8 mouse cellular contexts compared by ENCODE assay signal in the genomic region with DNA sequence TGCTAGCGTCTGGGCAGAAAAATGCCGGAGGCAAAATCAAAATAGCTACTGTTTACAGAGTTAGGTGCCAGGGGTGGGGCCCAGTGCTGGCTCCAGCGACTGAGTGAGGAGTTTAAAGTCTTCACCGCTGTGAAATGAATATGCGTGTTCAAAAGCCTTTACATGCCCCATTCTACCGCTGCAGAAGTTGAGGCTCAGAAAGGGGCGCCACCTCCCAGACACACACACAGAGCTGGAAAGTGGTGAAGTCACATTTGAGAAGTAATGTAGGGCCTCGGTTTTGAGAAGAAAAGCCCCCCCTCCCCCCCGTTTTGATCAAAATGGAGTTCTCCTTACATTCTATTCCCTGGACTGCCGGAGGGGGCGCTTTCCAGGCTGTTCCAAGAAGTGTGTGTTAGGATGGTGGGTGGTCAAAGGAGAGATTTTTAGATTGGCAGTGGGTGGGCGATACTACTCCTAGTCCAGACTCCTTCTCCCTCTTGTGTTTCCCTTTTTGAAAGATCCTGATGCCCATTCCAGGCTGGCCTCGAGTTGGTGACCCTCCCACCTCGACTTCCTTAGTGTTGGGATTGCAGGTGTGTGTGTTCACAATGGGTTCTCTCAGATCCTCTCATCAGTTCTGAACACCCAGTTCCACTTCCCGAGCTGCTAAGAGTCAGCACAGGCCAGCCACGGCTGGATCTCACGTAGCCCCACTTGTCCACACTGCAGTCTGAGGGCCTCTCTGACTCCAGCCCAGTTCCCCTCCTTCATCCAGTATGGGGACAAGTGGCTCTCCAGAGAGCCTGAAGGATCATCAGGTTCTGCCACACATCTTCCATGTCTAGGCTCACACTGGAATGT.
DNase-seq lines count a peak whose midpoint lies in the region; ATAC-seq and TF ChIP-seq lines count a peak whose summit lies in the region.

No protein-coding gene starts in this region.

- peak; percentile 51; the same call in 1 of the 2 replicates for TF ChIP-seq CTCF in brain, embryonic 14.5 days (IDR thresholded peaks at IDR 0.05; ENCODE audit: borderline replicate concordance, extremely low read depth, insufficient read depth, insufficient read length)
- TF ChIP-seq CTCF in intestine, postnatal 0 days (IDR thresholded peaks at IDR 0.05; ENCODE audit: low read depth): no peak; the same call in none of the 2 replicates

- H3K4me2 ChIP-seq in intestine, postnatal 0 days (replicated peaks; ENCODE audit: low read depth): peak overlapping the region; percentile 21

- no peak for TF ChIP-seq POLR2A in brain, embryonic 14.5 days (IDR thresholded peaks at IDR 0.05; ENCODE audit: borderline replicate concordance, extremely low read depth, insufficient read depth, insufficient read length, poor library complexity, severe bottlenecking)

- H3K9me3 ChIP-seq in intestine, postnatal 0 days (ENCODE audit: control insufficient read depth): 0 out of 2 replicates have a peak, but pooled peaks cover 3% of the 10 kb centered on the region

- no peak overlapping the region for H3K27ac ChIP-seq in intestine, postnatal 0 days (ENCODE audit: low read depth, low read length)

- no peaks in the 10 kb centered on the region for H3K4me1 ChIP-seq in intestine, postnatal 0 days (replicated peaks; ENCODE audit: control insufficient read depth, insufficient read depth, low read length)

- H3K36me3 ChIP-seq in intestine, postnatal 0 days (ENCODE audit: control insufficient read depth, insufficient read depth): no peaks in the 10 kb centered on the region

- WGBS in intestine, postnatal 0 days: 30% methylated on average over 17 of the region's 17 CpGs

- no peak overlapping the region for H3K4me3 ChIP-seq in intestine, postnatal 0 days (ENCODE audit: low read depth, low read length)

- DNase-seq in embryo, embryonic 10.5 days (ENCODE audit: low spot score): peak; percentile 68
- no peak for DNase-seq in embryo, embryonic 10 days (ENCODE audit: low spot score)
- peak; percentile 13 for DNase-seq in brain, embryonic 14.5 days (ENCODE audit: low read depth)
- peak; percentile 52 to 85 for DNase-seq in lung, postnatal 4 days
- DNase-seq in ovary, postnatal 10 days (ENCODE audit: low spot score): no peak
- DNase-seq in yolk sac, embryonic 10.5 days (ENCODE audit: low spot score): no peak
- DNase-seq in T-cell, adult 2 months (ENCODE audit: low spot score): no peak

- no peak for ATAC-seq in intestine, postnatal 0 days

- H3K27me3 ChIP-seq in intestine, postnatal 0 days (replicated peaks; ENCODE audit: control insufficient read depth, insufficient read depth, low read length): peaks cover 63% of the 10 kb centered on the region

- no peak overlapping the region for H3K9ac ChIP-seq in intestine, postnatal 0 days (ENCODE audit: low read depth, low read length)

Comparison
In these comparisons a context has a peak if more than half of its experiments do, and no peak if none do; other contexts are left out.
1. DNase-seq: peak in embryo, embryonic 10.5 days (single experiment), brain, embryonic 14.5 days (single experiment) and lung, postnatal 4 days (2 of 2); none in embryo, embryonic 10 days (single experiment), ovary, postnatal 10 days (single experiment), yolk sac, embryonic 10.5 days (single experiment) and T-cell, adult 2 months (single experiment).